Mouse (Mus musculus) ES-Bruce4 (cell line): ENCODE data around the gene Idua.

Experiments used
- CTCF ChIP-seq: IDR thresholded peaks from one replicate; pipeline ENCODE4 v1.8.1; 2011; ENCODE audit warnings: low read depth, low read length
- POLR2A ChIP-seq: IDR thresholded peaks from one replicate; pipeline ENCODE4 v1.8.1; 2011; ENCODE audit warnings: low read length; ENCODE audit not compliant: insufficient read depth

DNA sequence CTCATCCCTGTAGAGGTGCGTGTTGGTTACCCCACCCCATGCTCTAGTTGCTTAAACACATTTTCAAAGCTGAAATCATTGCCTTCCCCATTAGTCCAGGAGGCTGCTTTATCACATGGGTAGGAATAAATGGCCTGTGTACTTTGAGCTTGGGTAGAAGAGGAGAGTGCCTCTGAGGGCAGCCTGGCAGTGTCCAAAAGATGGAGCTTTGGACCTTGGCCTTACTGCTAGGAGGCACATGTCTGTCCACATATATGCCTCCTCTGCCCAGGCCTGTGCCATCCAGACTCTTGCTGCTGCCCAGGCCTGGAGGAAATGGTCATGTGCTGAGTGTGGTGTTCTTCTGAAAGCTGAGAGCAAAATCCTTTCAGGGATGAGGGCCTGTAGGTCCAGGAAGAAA is 48.3 kb downstream of the Idua start:
- TF ChIP-seq POLR2A (no peak), CTCF (no peak)
